Mouse (Mus musculus): ENCODE results near the gene Samd5.

GRCm38 (mm10) chr10:9652946-9653345 is 22.1 kb downstream of the Samd5 start:
- no peak for TF ChIP-seq CHD2 (IDR thresholded peaks at IDR 0.05; ENCODE audit: low read depth, low read length)
- TF ChIP-seq ZNF384 (IDR thresholded peaks at IDR 0.05; ENCODE audit: low read depth, low read length) = no peak
- no peak for TF ChIP-seq ZC3H11A (IDR thresholded peaks at IDR 0.05; ENCODE audit: borderline replicate concordance, low read depth, low read length)
- TF ChIP-seq MAFK (IDR thresholded peaks at IDR 0.05; ENCODE audit: insufficient read depth, low read depth, low read length) = no peak
- TF ChIP-seq HCFC1 (IDR thresholded peaks at IDR 0.05; ENCODE audit: borderline replicate concordance, insufficient read depth, low read length) = no peak
